Mouse (Mus musculus) inflammation-experienced regulatory T-cells, adult 6 months (primary cell): ENCODE results near the gene Glg1. TPM values are rescaled to one million over a fixed set of nuclear protein-coding genes. Genes with fewer than 3 reads are reported as not detected.

Experiments
- ATAC-seq: one replicate; pipeline ENCODE4 v1.8.0; 2017
- polyA plus RNA-seq, 3 experiments: library from polyadenylated mRNA; unstranded; fragments of 100-300 nt; shearing (Covaris generic); gene quantifications; one replicate each; pipeline ENCODE4 v1.2.1; 2017

Gene Glg1
- polyA plus RNA-seq, 3 experiments from 2014 or later, result 25.2 to 37.5 (median 28.5) TPM

DNA sequence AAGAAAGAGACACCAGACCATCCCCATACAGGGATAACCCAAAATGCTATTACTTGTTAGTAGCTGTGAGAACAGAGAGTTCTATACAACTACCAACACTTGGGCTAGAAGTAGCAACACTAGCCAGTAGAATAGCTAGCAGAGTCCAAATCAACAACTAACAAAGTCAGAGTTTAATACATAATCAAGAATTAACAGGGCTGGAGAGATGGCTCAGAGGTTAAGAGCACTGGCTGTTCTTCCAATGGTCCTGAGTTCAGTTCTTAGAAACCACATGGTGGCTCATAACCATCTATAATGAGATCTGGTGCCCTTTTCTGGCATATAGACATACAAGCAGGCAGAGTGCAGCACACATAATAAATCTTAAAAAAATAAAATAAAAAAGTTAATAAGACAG lies 116.5 kb downstream of the Glg1 start:
- no peak for ATAC-seq

DNA sequence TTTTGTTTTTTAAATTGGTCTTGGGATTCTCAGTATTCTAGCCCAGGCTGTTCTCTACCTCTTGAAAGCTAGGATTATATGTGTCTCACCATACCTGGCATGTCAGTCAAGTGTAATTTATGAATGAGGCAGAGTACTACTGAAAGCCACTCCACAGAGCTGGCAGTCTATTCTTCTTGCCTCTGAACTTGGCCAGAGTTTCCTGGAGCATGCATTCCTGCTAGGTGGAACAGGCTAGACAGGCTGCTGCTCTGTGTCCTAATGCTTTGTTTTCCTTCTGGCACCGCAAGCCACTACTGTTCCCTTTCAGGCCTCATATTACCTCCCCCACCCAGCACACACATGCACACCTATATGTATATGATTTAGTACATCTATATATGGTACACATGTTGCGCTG lies 128.3 kb downstream of the Glg1 start:
- ATAC-seq, result no peak

DNA sequence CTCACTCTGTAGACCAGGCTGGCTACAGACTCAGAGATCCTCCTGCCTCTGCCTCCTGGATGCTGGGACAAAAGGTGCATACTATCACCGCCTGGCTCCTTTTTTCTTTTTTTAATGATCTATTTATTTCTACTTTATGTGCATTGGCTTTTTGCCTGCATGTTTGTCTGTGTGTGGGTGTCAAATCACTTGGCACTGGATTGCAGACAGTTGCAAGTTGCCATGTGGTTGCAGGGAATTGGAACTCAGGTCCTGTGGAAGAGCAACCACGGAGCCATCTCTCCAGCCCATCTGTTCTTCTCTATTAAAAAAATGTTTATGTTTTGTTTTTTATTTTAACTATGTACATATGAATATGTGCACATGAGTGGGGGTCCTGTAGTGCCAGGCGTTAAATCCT lies 139.5 kb downstream of the Glg1 start:
- ATAC-seq, result no peak

DNA sequence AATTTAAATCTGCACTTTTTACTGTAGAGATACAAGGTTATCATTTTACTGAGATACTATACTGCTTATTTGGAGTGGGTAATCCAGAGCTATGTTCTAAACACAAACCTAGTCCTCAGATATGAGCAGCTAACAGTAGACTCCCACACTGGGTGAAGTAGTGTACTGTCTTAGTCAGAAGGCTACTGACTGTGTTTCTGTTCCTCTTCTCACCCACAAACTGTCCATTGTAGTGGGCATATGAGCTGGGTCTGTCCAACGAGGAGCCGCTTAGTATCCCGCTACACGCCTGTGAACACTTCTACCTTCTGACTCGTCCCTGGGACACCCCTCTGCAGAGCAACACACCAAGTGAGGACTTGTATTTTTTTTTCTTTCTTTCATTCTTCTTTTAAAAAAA lies 144.1 kb downstream of the Glg1 start:
- no peak for ATAC-seq

Other genes with a start within 250 kb of the Glg1 start
- gene Ddx19b, start 227.5 kb downstream of the Glg1 start, polyA plus RNA-seq, result 1 to 10 TPM; 6.1 to 7.4 (median 7.4) TPM
- 10 to 100 TPM; 21.3 to 26.7 (median 25.5) TPM for gene Aars, start 226.1 kb downstream of the Glg1 start, polyA plus RNA-seq
- gene Exosc6, start 202.9 kb downstream of the Glg1 start, polyA plus RNA-seq, result not detected
- gene Clec18a, start 166.8 kb downstream of the Glg1 start, polyA plus RNA-seq, result not detected
- 1 to 10 TPM; 7.0 to 9.7 (median 8.7) TPM for gene Pdpr, start 164.6 kb downstream of the Glg1 start, polyA plus RNA-seq
- gene Rfwd3, start 41.0 kb upstream of the Glg1 start, polyA plus RNA-seq, result 10 to 100 TPM; 26.0 to 37.9 (median 27.3) TPM
- 10 to 100 TPM in 1 of 3 experiments, 1 to 10 TPM in 2; 3.7 to 18.8 (median 6.3) TPM for gene Mlkl, start 79.0 kb upstream of the Glg1 start, polyA plus RNA-seq
- under 1 TPM in 1 of 3 experiments, not detected in 2; 0.32 TPM for gene Fa2h, start 134.6 kb upstream of the Glg1 start, polyA plus RNA-seq